Mouse (Mus musculus) left cerebral cortex, postnatal 4 days (tissue): ENCODE results near the gene Rest. TPM values are rescaled to one million over a fixed set of nuclear protein-coding genes. Genes with fewer than 3 reads are reported as not detected.

Experiments
- DNase-seq: peaks from one replicate; pipeline ENCODE4 v3.0.0-alpha.2; 2022
- intact Hi-C: fragments of 180-260 bp; cut with DNase I; formaldehyde crosslinking; loops from one replicate; pipeline ENCODE4 v1.15.1; 2025
- microRNA-seq: library from miRNA; unstranded; fragments of <30 nt; microRNA quantifications from one replicate; pipeline ENCODE4 v1.2.0, GENCODE M21; 2022
- total RNA-seq, 2 experiments: library from RNA; stranded (reverse); gene quantifications; 2 replicates each; pipeline ENCODE4 v1.2.3; 2021

Gene Rest
- total RNA-seq, 2 experiments from 2014 or later: 6.7 to 6.8 TPM

DNA sequence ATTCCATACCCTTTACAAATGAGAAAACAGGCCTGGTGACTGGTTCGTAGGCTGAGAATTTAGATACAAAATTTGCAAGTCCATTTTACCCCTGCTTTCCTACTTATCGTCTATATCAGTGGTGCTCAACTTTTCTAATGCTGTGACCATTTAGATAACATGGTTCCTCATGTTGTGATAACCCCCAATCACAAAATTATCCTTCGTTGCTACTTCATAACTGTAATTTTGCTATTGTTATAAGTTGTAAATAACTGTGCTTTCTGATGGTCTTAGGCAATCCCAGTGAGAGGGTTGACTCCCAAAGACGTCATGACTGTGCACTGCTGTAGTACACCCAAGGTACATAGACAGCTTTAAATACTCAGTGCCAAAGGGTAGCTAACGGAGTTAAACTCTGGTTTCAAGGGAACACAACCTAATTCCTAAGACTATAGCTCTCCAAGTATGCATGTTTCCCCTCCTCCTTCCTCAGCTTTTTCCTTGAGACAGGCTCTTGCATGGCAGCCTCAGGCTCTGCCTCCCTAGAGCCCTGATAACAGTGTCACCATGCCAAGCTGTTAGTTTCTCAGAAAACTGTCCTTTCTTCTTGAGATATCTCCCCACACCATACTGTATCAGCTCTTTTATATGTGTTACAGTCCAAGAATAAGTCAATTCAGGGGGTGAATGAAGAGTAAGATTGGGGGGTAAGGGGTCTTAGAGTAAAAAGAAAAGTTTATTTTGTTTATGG, 42.7 kb downstream of the Rest start:
- intact Hi-C loops: no loop called here
- DNase-seq: no peak

DNA sequence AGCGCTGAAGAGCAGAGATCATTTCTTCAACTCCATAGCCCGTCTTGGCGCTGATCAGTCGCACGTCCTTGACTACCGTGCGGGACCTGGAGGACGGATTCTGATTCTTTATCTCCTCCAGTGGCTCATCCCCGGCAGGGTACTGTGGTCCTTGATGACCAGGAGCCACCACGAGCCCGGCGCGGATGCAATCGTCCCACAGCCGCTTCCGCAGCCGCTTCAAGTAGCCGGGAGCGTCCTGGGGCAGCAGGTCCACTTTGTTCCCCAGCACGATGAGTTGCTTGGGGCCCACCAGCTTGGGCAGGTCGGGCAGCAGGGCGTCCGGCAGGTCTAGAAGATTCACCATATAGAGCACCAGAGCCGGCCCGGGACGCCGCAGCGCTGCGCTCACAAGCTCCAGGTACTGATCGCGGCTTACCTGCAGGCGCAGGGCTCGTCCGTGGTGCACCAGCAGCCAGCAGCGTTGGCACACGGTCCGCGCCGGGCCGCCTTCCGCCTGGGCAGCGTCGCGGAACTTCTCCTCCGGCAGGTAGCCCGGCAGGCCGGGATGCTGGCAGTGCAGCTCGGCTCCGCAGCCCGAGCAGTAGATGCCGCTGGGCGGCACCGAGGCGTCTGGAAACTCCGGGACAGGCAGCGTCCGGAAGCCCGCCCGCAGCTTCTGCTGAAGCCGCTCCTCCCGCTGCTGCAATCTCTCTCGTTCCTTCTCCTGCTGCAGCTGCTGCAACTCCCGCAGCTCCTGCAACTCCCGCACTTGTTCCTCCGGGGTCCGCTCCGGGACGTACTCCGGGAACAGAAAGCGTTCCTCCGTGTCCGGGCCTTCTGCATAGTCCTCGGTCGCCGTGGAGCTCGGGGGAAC, 44.0 kb downstream of the Rest start:
- DNase-seq: peak; percentile 31
- intact Hi-C loops: no loop called here

DNA sequence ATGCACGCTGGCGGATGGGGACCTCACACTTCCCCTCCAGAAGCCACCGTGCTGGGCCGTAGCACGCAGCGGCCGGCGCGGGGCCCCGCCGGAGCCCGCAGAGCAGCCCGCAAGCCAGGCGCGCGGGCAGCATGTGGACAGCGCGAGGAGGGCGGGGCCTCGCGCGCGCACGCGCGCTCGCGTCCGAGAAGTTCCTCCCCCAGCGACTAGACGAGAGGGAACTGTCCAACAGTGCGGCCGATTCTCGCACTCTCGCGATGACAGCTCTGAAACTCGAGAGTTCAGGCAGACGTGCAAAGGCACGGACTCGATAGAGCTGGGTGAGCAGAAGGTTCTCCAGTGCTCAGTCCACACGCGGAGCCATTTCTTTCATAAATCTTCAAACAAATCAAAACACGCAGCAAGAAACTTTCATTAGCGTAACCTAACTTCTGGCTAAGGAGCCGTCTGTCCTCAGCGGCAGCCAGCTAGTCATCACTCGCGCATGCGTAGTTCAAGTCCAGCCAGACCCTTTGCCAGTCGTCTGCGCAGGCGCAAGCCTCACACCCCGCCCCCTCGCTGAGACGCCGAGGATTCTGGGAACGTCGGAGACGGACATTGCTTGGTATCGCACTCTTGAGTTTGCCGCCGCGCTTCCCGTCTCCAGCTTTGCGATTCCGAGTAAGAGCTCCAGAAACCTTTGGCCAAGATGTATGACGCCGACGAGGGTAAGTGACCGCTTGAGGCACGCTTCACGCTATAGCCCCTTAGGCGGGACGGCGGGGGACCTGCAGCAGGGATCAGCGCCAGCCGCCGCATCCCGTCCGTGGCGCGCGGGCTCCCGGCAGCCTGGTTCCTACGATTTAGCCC, 44.9 kb downstream of the Rest start, which contains the start of the genes Noa1 and Polr2b:
Noa1 (minus strand) TSS at position 161 of the 849 bp plus-strand sequence.
Polr2b (plus strand) TSS at position 224 of the 849 bp plus-strand sequence.
- intact Hi-C loops: no loop called here
- DNase-seq: peak; percentile 99

DNA sequence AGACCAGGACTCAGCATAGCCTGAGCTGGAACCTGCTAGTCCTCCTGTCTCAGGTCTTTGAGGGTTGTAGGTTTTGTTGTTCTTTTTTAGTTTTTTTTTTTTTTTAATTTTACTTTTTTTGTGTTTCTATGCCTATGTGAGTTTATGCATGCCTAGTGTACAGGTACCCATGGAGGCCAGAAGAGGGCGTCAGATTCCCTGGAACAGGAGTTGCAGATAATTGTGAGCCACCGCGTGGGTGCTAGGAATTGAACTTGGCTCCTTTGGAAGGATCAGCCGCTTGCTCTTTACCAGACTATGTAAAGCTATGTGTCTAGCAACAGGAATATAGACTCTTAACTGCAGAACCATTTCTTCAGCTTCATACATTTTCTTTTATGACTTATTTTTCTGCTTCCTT, 48.9 kb downstream of the Rest start:
- intact Hi-C loops: no loop called here
- no peak for DNase-seq

DNA sequence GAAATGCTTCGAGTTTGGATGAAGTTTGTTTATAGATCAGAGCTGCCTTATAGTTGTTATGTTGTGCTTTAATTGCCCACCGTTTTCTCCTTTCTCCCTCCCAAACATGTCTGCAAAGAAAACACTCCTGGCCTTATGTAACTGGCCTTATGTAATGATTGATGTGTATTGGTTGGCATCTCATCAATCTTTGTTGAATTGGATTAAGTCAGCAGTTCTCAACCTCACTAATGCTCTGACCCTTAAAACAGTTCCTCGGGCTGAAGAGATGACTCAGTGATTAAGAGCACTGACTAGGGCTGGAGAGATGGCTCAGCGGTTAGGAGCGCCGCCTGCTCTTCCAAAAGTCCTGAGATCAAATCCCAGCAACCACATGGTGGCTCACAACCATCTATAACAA, 49.7 kb downstream of the Rest start:
- no peak for DNase-seq
- intact Hi-C loops: no loop called here

DNA sequence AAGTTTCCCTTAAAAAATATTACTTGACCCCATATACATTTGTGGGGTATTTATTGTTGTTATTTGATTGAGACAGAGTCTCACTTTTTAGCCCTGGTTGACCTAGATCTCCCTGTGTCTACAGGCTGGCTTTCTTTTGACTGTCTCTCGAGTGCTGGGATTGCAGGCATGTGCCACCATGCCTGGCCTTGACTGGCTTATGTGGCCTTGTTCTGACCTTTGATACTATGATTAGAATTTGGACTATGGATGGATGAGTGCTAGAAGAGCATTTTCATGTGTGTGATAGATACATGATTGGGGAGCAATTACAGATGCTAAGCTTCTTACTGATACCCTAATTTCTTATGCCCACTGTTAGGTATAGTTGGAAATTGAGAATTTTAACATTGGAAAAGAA, 59.6 kb downstream of the Rest start:
- DNase-seq: no peak
- intact Hi-C loops: no loop called here

DNA sequence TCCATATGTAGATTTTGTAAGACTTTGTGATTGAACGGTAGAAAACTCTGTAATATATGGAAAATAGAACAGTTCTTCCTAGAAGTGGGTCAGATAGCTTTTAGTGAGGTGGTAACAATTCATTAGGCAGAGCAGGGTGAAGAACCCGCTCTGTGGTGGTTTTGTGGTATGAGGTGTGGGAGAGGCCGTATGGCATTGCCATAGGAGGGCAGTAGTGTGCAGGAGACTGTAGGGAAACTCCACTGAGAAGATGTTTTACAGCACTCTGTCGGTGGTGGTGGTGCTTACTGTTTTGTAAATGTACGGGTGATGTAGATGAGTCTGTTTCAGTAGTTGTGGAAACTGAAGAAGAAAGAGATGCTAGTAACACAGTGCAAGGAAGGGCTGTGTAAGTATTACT, 64.9 kb downstream of the Rest start:
- intact Hi-C loops: loop anchor here (10.0 kb wide), 1 partner anchor 335 kb away; no protein-coding TSS in a partner anchor
- no peak for DNase-seq

Small RNA genes lying within 50 kb of the gene (microRNA-seq; reads per million reads assigned to microRNA genes)
- not detected for gene Mir5098

Other genes starting within 250 kb of the Rest start
- gene Thegl, start 249.5 kb upstream of the Rest start, total RNA-seq: 1 to 10 TPM; 2.7 to 3.3 TPM
- 10 to 100 TPM; 11.1 to 13.7 TPM for gene Hopx, start 150.4 kb upstream of the Rest start, total RNA-seq
- gene Spink2, start 54.0 kb upstream of the Rest start, total RNA-seq: not detected
- 10 to 100 TPM; 27.3 to 30.0 TPM for gene Noa1, start 44.6 kb downstream of the Rest start, total RNA-seq
- gene Polr2b, start 44.7 kb downstream of the Rest start, total RNA-seq: 10 to 100 TPM; 55.4 to 59.3 TPM
- 10 to 100 TPM; 35.5 to 40.3 TPM for gene Igfbp7, start 142.6 kb downstream of the Rest start, total RNA-seq